Mouse (Mus musculus): ENCODE results near the gene Ptpn11. TPM values are rescaled to one million over a fixed set of nuclear protein-coding genes. Genes with fewer than 3 reads are reported as not detected.

Gene Ptpn11
- polyA plus RNA-seq, 1 experiment: 17.3 TPM

GRCm38 (mm10) chr5:121081754-121082153 is 109.4 kb downstream of the Ptpn11 start:
- Histone ChIP-seq H3K27me3 (ENCODE audit: control insufficient read depth, insufficient read depth, low read length) (no peaks in the 10 kb centered on the region), H3K4me3 (ENCODE audit: extremely low read depth, insufficient read depth, insufficient read length) (no peak overlapping the region), H3K4me1 (ENCODE audit: control insufficient read depth, insufficient read depth, insufficient read length) (no peaks in the 10 kb centered on the region), H3K27ac (ENCODE audit: insufficient read depth, low read length) (no peak overlapping the region), H3K36me3 (ENCODE audit: control insufficient read depth, insufficient read depth, low read length) (no peaks in the 10 kb centered on the region)
- WGBS: 82% methylated on average over 5 of the region's 5 CpGs
- no peak for DNase-seq (ENCODE audit: low read depth in 1 of 2, low spot score in 2 of 2)
- TF ChIP-seq POLR2A (IDR thresholded peaks at IDR 0.05; ENCODE audit: low read depth, low read length) (no peak), CTCF (IDR thresholded peaks at IDR 0.05; ENCODE audit: extremely low read depth, insufficient read depth, insufficient read length, insufficient replicate concordance) (peak; percentile 3; the same call in 1 of the 2 replicates)

Other genes starting within 250 kb of the Ptpn11 start
- gene Rph3a, start 181.3 kb downstream of the Ptpn11 start, polyA plus RNA-seq (2012; rRNA removed): 0.02 TPM in 1 of 2 replicates, not detected in the other
- 281 and 293 TPM in 2 replicates for gene Rpl6, start 13.1 kb upstream of the Ptpn11 start, polyA plus RNA-seq (2012; rRNA removed)
- 28.1 and 28.4 TPM in 2 replicates for gene Hectd4, start 28.8 kb upstream of the Ptpn11 start, polyA plus RNA-seq (2012; rRNA removed)
- gene Trafd1, start 194.2 kb upstream of the Ptpn11 start, polyA plus RNA-seq (2012; rRNA removed): 75.4 and 82.2 TPM in 2 replicates
- 7.5 TPM in 2 replicates for gene Naa25, start 206.5 kb upstream of the Ptpn11 start, polyA plus RNA-seq (2012; rRNA removed)

Data from spleen, adult 2 months (tissue).